Mouse (Mus musculus) liver, postnatal 0 days (tissue): Measurements from ENCODE around the gene Tcte1.

ENCODE experiments used
- CTCF ChIP-seq: sonication (generic); IDR thresholded peaks from 2 replicates; pipeline ENCODE4 v1.5.1; 2016; ENCODE audit warnings: antibody characterized with exemption, low read depth
- EP300 ChIP-seq: IDR thresholded peaks from 2 replicates; pipeline ENCODE4 v1.6.1; 2016; ENCODE audit warnings: antibody characterized with exemption, low read depth, mild to moderate bottlenecking

DNA sequence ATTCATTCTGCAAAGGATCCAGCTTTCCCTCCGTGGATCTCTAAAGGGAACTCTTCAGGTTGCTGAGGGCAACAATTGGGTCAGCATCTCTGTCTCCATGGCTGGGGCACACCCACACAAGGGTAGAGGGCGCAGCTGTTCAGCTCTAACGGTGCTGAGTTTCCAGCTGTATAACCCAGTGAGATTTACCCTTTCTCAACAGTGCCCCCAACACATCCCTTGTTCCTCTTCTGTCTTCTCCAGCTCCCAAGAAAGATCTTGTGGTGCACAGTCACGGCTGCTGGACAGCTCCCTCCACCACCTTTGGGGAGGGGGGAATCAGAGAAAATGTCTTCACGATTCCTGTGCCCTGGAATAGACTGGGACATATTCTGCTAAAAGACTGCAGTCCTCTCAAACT is 36.0 kb upstream of the Tcte1 start:
- TF ChIP-seq CTCF (no peak), EP300 (no peak)
